25 mouse cellular contexts compared by ENCODE assay signal in the genomic region with DNA sequence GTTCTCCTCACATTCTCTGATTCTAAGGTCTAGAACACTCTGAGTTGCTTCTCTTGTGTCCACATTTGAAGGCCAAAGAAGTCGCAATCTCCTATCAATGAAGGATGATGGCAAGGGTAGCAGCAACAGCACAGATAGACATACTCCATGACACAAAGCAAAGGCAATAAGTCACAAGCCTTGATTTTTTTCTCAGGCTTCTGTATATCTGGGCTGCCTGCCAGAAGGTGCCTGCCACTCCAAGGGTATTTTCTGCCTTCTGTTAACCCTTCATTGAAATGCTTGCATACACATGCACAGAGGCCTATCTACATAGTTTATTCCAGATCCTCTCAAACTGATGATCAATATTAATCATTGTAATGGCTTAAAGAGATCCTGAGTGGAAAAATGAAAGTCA.
DNase-seq lines count a peak whose midpoint lies in the region; ATAC-seq and TF ChIP-seq lines count a peak whose summit lies in the region.
"Had no signal": no experiment of that assay in that cellular context is flagged by ENCODE, and none has a peak within 500 bp of the region (broad histone marks: within the 10 kb centered on the region; RNA-seq: fewer than 3 reads in every experiment).

No protein-coding gene starts in this region.

- H3K4me3 ChIP-seq in hindbrain, embryonic 13.5 days = no peak overlapping the region
- no peak overlapping the region for H3K4me3 ChIP-seq in hindbrain, embryonic 12.5 days
- no peak overlapping the region for H3K4me3 ChIP-seq in midbrain, embryonic 14.5 days (replicated peaks; ENCODE audit: low read depth, low read length)
- no peak overlapping the region for H3K4me3 ChIP-seq in midbrain, embryonic 16.5 days (ENCODE audit: low read depth, low read length)
- H3K4me3 ChIP-seq in lung, adult 2 months (replicated peaks; ENCODE audit: extremely low read depth, low read depth, low read length) = no peak overlapping the region
- H3K4me3 ChIP-seq: embryonic facial prominence, embryonic 15.5 days; erythroblast, embryonic 14.5 days; forebrain, embryonic 13.5 days; heart, embryonic 10.5 days; hindbrain, embryonic 15.5 days had no signal

- no peak overlapping the region for H3K9ac ChIP-seq in hindbrain, embryonic 13.5 days
- no peak overlapping the region for H3K9ac ChIP-seq in hindbrain, embryonic 12.5 days
- no peak overlapping the region for H3K9ac ChIP-seq in midbrain, embryonic 14.5 days (replicated peaks; ENCODE audit: low read length)
- H3K9ac ChIP-seq in midbrain, embryonic 16.5 days (ENCODE audit: low read depth, low read length) = no peak overlapping the region
- H3K9ac ChIP-seq: embryonic facial prominence, embryonic 15.5 days; forebrain, embryonic 13.5 days; hindbrain, embryonic 15.5 days had no signal

- H3K9me3 ChIP-seq in hindbrain, embryonic 13.5 days = no peaks in the 10 kb centered on the region
- H3K9me3 ChIP-seq in hindbrain, embryonic 12.5 days (replicated peaks) = no peaks in the 10 kb centered on the region
- H3K9me3 ChIP-seq in midbrain, embryonic 14.5 days (ENCODE audit: control insufficient read depth, low read length) = no peaks in the 10 kb centered on the region
- no peaks in the 10 kb centered on the region for H3K9me3 ChIP-seq in midbrain, embryonic 16.5 days (replicated peaks; ENCODE audit: control insufficient read depth, low read length, poor library complexity, severe bottlenecking)
- H3K9me3 ChIP-seq: embryonic facial prominence, embryonic 15.5 days; forebrain, embryonic 13.5 days; heart, embryonic 10.5 days; hindbrain, embryonic 15.5 days had no signal

- no peak overlapping the region for H3K4me2 ChIP-seq in hindbrain, embryonic 13.5 days
- H3K4me2 ChIP-seq in hindbrain, embryonic 12.5 days (replicated peaks) = no peak overlapping the region
- H3K4me2 ChIP-seq in midbrain, embryonic 14.5 days (ENCODE audit: low read length) = no peak overlapping the region
- H3K4me2 ChIP-seq in midbrain, embryonic 16.5 days (ENCODE audit: low read length) = no peak overlapping the region
- H3K4me2 ChIP-seq: embryonic facial prominence, embryonic 15.5 days; forebrain, embryonic 13.5 days; hindbrain, embryonic 15.5 days had no signal

- no peaks in the 10 kb centered on the region for H3K36me3 ChIP-seq in hindbrain, embryonic 13.5 days
- no peaks in the 10 kb centered on the region for H3K36me3 ChIP-seq in hindbrain, embryonic 12.5 days
- no peaks in the 10 kb centered on the region for H3K36me3 ChIP-seq in midbrain, embryonic 14.5 days (ENCODE audit: control insufficient read depth, insufficient read depth, low read length)
- H3K36me3 ChIP-seq in midbrain, embryonic 16.5 days (ENCODE audit: control insufficient read depth, insufficient read depth, low read length) = no peaks in the 10 kb centered on the region
- H3K36me3 ChIP-seq: embryonic facial prominence, embryonic 15.5 days; heart, embryonic 10.5 days; hindbrain, embryonic 15.5 days had no signal

- no peaks in the 10 kb centered on the region for H3K4me1 ChIP-seq in hindbrain, embryonic 13.5 days (replicated peaks)
- H3K4me1 ChIP-seq in hindbrain, embryonic 12.5 days = no peaks in the 10 kb centered on the region
- H3K4me1 ChIP-seq in midbrain, embryonic 14.5 days (ENCODE audit: control insufficient read depth, insufficient read depth, low read length) = no peaks in the 10 kb centered on the region
- no peaks in the 10 kb centered on the region for H3K4me1 ChIP-seq in midbrain, embryonic 16.5 days (ENCODE audit: control insufficient read depth, insufficient read depth, low read length)
- no peaks in the 10 kb centered on the region for H3K4me1 ChIP-seq in lung, adult 2 months (ENCODE audit: control insufficient read depth, insufficient read depth, low read length)
- H3K4me1 ChIP-seq: embryonic facial prominence, embryonic 15.5 days; forebrain, embryonic 13.5 days; heart, embryonic 10.5 days; hindbrain, embryonic 15.5 days had no signal

- H3K27ac ChIP-seq in hindbrain, embryonic 13.5 days = no peak overlapping the region
- no peak overlapping the region for H3K27ac ChIP-seq in hindbrain, embryonic 12.5 days
- H3K27ac ChIP-seq in midbrain, embryonic 14.5 days (replicated peaks; ENCODE audit: low read depth, low read length) = no peak overlapping the region
- no peak overlapping the region for H3K27ac ChIP-seq in midbrain, embryonic 16.5 days (ENCODE audit: low read length)
- H3K27ac ChIP-seq: embryonic facial prominence, embryonic 15.5 days; forebrain, embryonic 13.5 days; heart, embryonic 10.5 days; hindbrain, embryonic 15.5 days had no signal

- WGBS in hindbrain, embryonic 13.5 days = 69% methylated on average over 1 of the region's 1 CpGs
- 86% methylated on average over 1 of the region's 1 CpGs for WGBS in hindbrain, embryonic 12.5 days
- WGBS in midbrain, embryonic 14.5 days = 79% methylated on average over 1 of the region's 1 CpGs
- 80% methylated on average over 1 of the region's 1 CpGs for WGBS in midbrain, embryonic 16.5 days
- WGBS in lung, adult 2 months = 80% methylated on average over 1 of the region's 1 CpGs

- TF ChIP-seq CTCF in lung, adult 2 months (IDR thresholded peaks at IDR 0.05; ENCODE audit: insufficient read depth, low read length) = no peak

- no peak for TF ChIP-seq POLR2A in lung, adult 2 months (IDR thresholded peaks at IDR 0.05; ENCODE audit: borderline replicate concordance, extremely low read depth, low read depth, low read length)

- no peaks in the 10 kb centered on the region for H3K27me3 ChIP-seq in hindbrain, embryonic 13.5 days
- H3K27me3 ChIP-seq in hindbrain, embryonic 12.5 days = no peaks in the 10 kb centered on the region
- H3K27me3 ChIP-seq in midbrain, embryonic 14.5 days (ENCODE audit: control insufficient read depth, insufficient read depth, low read length) = no peaks in the 10 kb centered on the region
- H3K27me3 ChIP-seq in midbrain, embryonic 16.5 days (ENCODE audit: control insufficient read depth, insufficient read depth, low read depth, low read length) = no peaks in the 10 kb centered on the region
- H3K27me3 ChIP-seq: CH12.LX; embryonic facial prominence, embryonic 15.5 days; forebrain, embryonic 13.5 days; hindbrain, embryonic 15.5 days; Patski had no signal

- 0 out of 2 replicates have a peak, but pooled peaks have one; percentile 24 for ATAC-seq in hindbrain, embryonic 13.5 days (ENCODE audit: low FRiP score)
- ATAC-seq in hindbrain, embryonic 12.5 days (ENCODE audit: low FRiP score) = no peak
- no peak for ATAC-seq in midbrain, embryonic 14.5 days (ENCODE audit: low FRiP score, low TSS enrichment)
- no peak for ATAC-seq in midbrain, embryonic 16.5 days
- ATAC-seq: activated CD4-positive, CD25-positive, alpha-beta regulatory T cell, adult 4 months; forebrain, embryonic 13.5 days; inflammation-experienced regulatory T-cells, adult 6 months; intestine, postnatal 0 days; Patski had no signal

- DNase-seq in cerebellum, postnatal 14 days = peak; percentile 36 to 38
- no peak for DNase-seq in cerebellum, adult 8-10 months
- peak; percentile 39 for DNase-seq in midbrain, embryonic 14.5 days
- DNase-seq in lung, adult 2 months = no peak
- DNase-seq: adrenal gland, postnatal 25 days; cerebellum, adult 11 months; cerebellum, adult 9-10 months; embryo, embryonic 11 days; gastrocnemius, postnatal 10 days; heart, adult 18-20 months; heart, postnatal 10 days; heart, postnatal 4 days had no signal

Comparison
In these comparisons a context has a peak if more than half of its experiments do, and no peak if none do; other contexts are left out.
1. DNase-seq: peak in cerebellum, postnatal 14 days (2 of 2) and midbrain, embryonic 14.5 days (single experiment); none in cerebellum, adult 8-10 months (single experiment) and lung, adult 2 months (single experiment).